Mouse (Mus musculus): ENCODE data around the gene Cdh23. TPM values are rescaled to one million over a fixed set of nuclear protein-coding genes. Genes with fewer than 3 reads are reported as not detected.
A peak's percentile ranks its signal among the peaks of the same experiment; 100 is the strongest.

Cdh23 gene
- polyA plus RNA-seq, 1 experiment from 2014 or later: 0.72 TPM

GRCm38 (mm10) chr10:60390904-60391420, 305.3 kb downstream of the Cdh23 start:
- Histone ChIP-seq H3K27me3 (no peaks in the 10 kb centered on the region), H3K4me3 (no peak overlapping the region), H3K9me3 (no peaks in the 10 kb centered on the region), H3K27ac (no peak overlapping the region), H3K9ac (no peak overlapping the region), H3K36me3 (no peaks in the 10 kb centered on the region), H3K4me1 (0 out of 2 replicates have a peak, but pooled peaks cover 3% of the 10 kb centered on the region), H3K4me2 (no peak overlapping the region)
- ATAC-seq (ENCODE audit: insufficient number of reproducible peaks, insufficient read depth, low FRiP score, low TSS enrichment, low read depth): no peak
- 68% methylated on average over 5 of the region's 5 CpGs for WGBS

GRCm38 (mm10) chr10:60390177-60390903, 305.9 kb downstream of the Cdh23 start:
- H3K4me2 ChIP-seq: no peak overlapping the region
- H3K4me1 ChIP-seq: 0 out of 2 replicates have a peak, but pooled peaks cover 3% of the 10 kb centered on the region
- H3K9ac ChIP-seq: no peak overlapping the region
- no peak overlapping the region for H3K27ac ChIP-seq
- no peak overlapping the region for H3K4me3 ChIP-seq
- ATAC-seq (ENCODE audit: insufficient number of reproducible peaks, insufficient read depth, low FRiP score, low TSS enrichment, low read depth): no peak
- WGBS: 44% methylated on average over 6 of the region's 6 CpGs
- no peaks in the 10 kb centered on the region for H3K9me3 ChIP-seq
- no peaks in the 10 kb centered on the region for H3K27me3 ChIP-seq
- no peaks in the 10 kb centered on the region for H3K36me3 ChIP-seq

GRCm38 (mm10) chr10:60389447-60389865, 306.8 kb downstream of the Cdh23 start:
- H3K27me3 ChIP-seq: no peaks in the 10 kb centered on the region
- no peaks in the 10 kb centered on the region for H3K9me3 ChIP-seq
- H3K36me3 ChIP-seq: no peaks in the 10 kb centered on the region
- no peak overlapping the region for H3K4me2 ChIP-seq
- H3K4me1 ChIP-seq: 0 out of 2 replicates have a peak, but pooled peaks cover 3% of the 10 kb centered on the region
- H3K9ac ChIP-seq: no peak overlapping the region
- WGBS: 38% methylated on average over 9 of the region's 9 CpGs
- no peak overlapping the region for H3K4me3 ChIP-seq
- H3K27ac ChIP-seq: no peak overlapping the region
- ATAC-seq (ENCODE audit: insufficient number of reproducible peaks, insufficient read depth, low FRiP score, low TSS enrichment, low read depth): no peak

- 0 out of 2 replicates have a peak, but pooled peaks cover 3% of the 10 kb centered on the region for H3K4me1 ChIP-seq
- no peak overlapping the region for H3K9ac ChIP-seq
- ATAC-seq (ENCODE audit: insufficient number of reproducible peaks, insufficient read depth, low FRiP score, low TSS enrichment, low read depth): no peak
- no peaks in the 10 kb centered on the region for H3K27me3 ChIP-seq
- H3K27ac ChIP-seq: no peak overlapping the region
- no peaks in the 10 kb centered on the region for H3K36me3 ChIP-seq
- no peak overlapping the region for H3K4me2 ChIP-seq
- WGBS: 85% methylated on average over 2 of the region's 2 CpGs
- no peaks in the 10 kb centered on the region for H3K9me3 ChIP-seq
- H3K4me3 ChIP-seq: no peak overlapping the region
These were observed 308.0 kb downstream of the Cdh23 start for GRCm38 (mm10) chr10:60388332-60388731.

GRCm38 (mm10) chr10:60381142-60381925, 315.0 kb downstream of the Cdh23 start:
- H3K9ac ChIP-seq: no peak overlapping the region
- H3K27me3 ChIP-seq: no peaks in the 10 kb centered on the region
- whole genome bisulfite sequencing: 64% methylated on average over 10 of the region's 10 CpGs
- H3K4me1 ChIP-seq: peaks cover 12% of the 10 kb centered on the region
- H3K27ac ChIP-seq: no peak overlapping the region
- no peaks in the 10 kb centered on the region for H3K9me3 ChIP-seq
- no peak for ATAC-seq (ENCODE audit: insufficient number of reproducible peaks, insufficient read depth, low FRiP score, low TSS enrichment, low read depth)
- no peak overlapping the region for H3K4me2 ChIP-seq
- no peaks in the 10 kb centered on the region for H3K36me3 ChIP-seq
- H3K4me3 ChIP-seq: no peak overlapping the region

GRCm38 (mm10) chr10:60380229-60380628, 316.1 kb downstream of the Cdh23 start:
- H3K4me3 ChIP-seq: no peak overlapping the region
- 66% methylated on average over 3 of the region's 3 CpGs for WGBS

GRCm38 (mm10) chr10:60379419-60379957, 316.8 kb downstream of the Cdh23 start:
- H3K36me3 ChIP-seq: no peaks in the 10 kb centered on the region
- H3K9ac ChIP-seq: no peak overlapping the region
- H3K9me3 ChIP-seq: no peaks in the 10 kb centered on the region
- H3K27ac ChIP-seq: 0 out of 2 replicates have a peak overlapping the region, but pooled peaks have one; percentile 22
- H3K27me3 ChIP-seq: no peaks in the 10 kb centered on the region
- H3K4me3 ChIP-seq: no peak overlapping the region
- peaks cover 12% of the 10 kb centered on the region for H3K4me1 ChIP-seq
- H3K4me2 ChIP-seq: no peak overlapping the region
- 71% methylated on average over 9 of the region's 9 CpGs for WGBS
- no peak for ATAC-seq (ENCODE audit: insufficient number of reproducible peaks, insufficient read depth, low FRiP score, low TSS enrichment, low read depth)

More at GRCm38 (mm10) chr10:60380229-60380628, 316.1 kb downstream of the Cdh23 start:
- Histone ChIP-seq H3K4me2 (no peak overlapping the region), H3K4me1 (peaks cover 12% of the 10 kb centered on the region), H3K36me3 (no peaks in the 10 kb centered on the region), H3K9ac (no peak overlapping the region), H3K27ac (0 out of 2 replicates have a peak overlapping the region, but pooled peaks have one; percentile 22), H3K27me3 (no peaks in the 10 kb centered on the region), H3K9me3 (no peaks in the 10 kb centered on the region)
- ATAC-seq (ENCODE audit: insufficient number of reproducible peaks, insufficient read depth, low FRiP score, low TSS enrichment, low read depth): no peak

- 88% methylated on average over 16 of the region's 16 CpGs for WGBS
- ATAC-seq (ENCODE audit: insufficient number of reproducible peaks, insufficient read depth, low FRiP score, low TSS enrichment, low read depth): peak; percentile 38; the same call in 1 of the 2 replicates
These were observed 319.6 kb downstream of the Cdh23 start for GRCm38 (mm10) chr10:60376704-60377103.

GRCm38 (mm10) chr10:60373937-60374578, 322.2 kb downstream of the Cdh23 start:
- WGBS: 35% methylated on average over 8 of the region's 8 CpGs
- H3K9me3 ChIP-seq: no peaks in the 10 kb centered on the region
- 0 out of 2 replicates have a peak overlapping the region, but pooled peaks have one; percentile 21 for H3K9ac ChIP-seq
- no peaks in the 10 kb centered on the region for H3K27me3 ChIP-seq
- no peak for ATAC-seq (ENCODE audit: insufficient number of reproducible peaks, insufficient read depth, low FRiP score, low TSS enrichment, low read depth)
- H3K36me3 ChIP-seq: no peaks in the 10 kb centered on the region
- peaks cover 20% of the 10 kb centered on the region for H3K4me1 ChIP-seq
- H3K4me3 ChIP-seq: no peak overlapping the region
- peak overlapping the region; percentile 4; the same call in 1 of the 2 replicates for H3K27ac ChIP-seq
- H3K4me2 ChIP-seq: no peak overlapping the region

More at GRCm38 (mm10) chr10:60376704-60377103, 319.6 kb downstream of the Cdh23 start:
- Histone ChIP-seq H3K27ac (no peak overlapping the region), H3K9me3 (no peaks in the 10 kb centered on the region), H3K4me3 (no peak overlapping the region), H3K36me3 (no peaks in the 10 kb centered on the region), H3K4me1 (peaks cover 21% of the 10 kb centered on the region), H3K27me3 (no peaks in the 10 kb centered on the region), H3K9ac (no peak overlapping the region), H3K4me2 (no peak overlapping the region)

GRCm38 (mm10) chr10:60373543-60373936, 322.8 kb downstream of the Cdh23 start:
- peaks cover 20% of the 10 kb centered on the region for H3K4me1 ChIP-seq
- H3K4me3 ChIP-seq: no peak overlapping the region
- WGBS: 19% methylated on average over 6 of the region's 6 CpGs
- no peaks in the 10 kb centered on the region for H3K27me3 ChIP-seq
- no peak overlapping the region for H3K4me2 ChIP-seq
- H3K9me3 ChIP-seq: no peaks in the 10 kb centered on the region
- H3K9ac ChIP-seq: no peak overlapping the region
- no peaks in the 10 kb centered on the region for H3K36me3 ChIP-seq
- peak overlapping the region; percentile 4; the same call in 1 of the 2 replicates for H3K27ac ChIP-seq
- no peak for ATAC-seq (ENCODE audit: insufficient number of reproducible peaks, insufficient read depth, low FRiP score, low TSS enrichment, low read depth)

All from embryonic facial prominence, embryonic 13.5 days (tissue).